Comparison of ENCODE assay signal across 9 mouse cellular contexts in genomic region chr10:111365011-111365410, GRCm38 (mm10).
DNase-seq lines count a peak whose midpoint lies in the region; ATAC-seq and TF ChIP-seq lines count a peak whose summit lies in the region.
"Had no signal": no experiment of that assay in that cellular context is flagged by ENCODE, and none has a peak within 500 bp of the region (broad histone marks: within the 10 kb centered on the region; RNA-seq: fewer than 3 reads in every experiment).

No protein-coding gene starts in this region.

- POLR2A ChIA-PET in Patski (lab: Charles Lee), result no interaction called here

- no peak for ATAC-seq in forebrain, embryonic 14.5 days
- peak; percentile 86 for ATAC-seq in Patski

- no peak for TF ChIP-seq CTCF in Patski (IDR thresholded peaks at IDR 0.05)
- TF ChIP-seq CTCF in kidney, adult 2 months (conservative IDR thresholded peaks at IDR 0.05; ENCODE audit: insufficient read depth, insufficient read length, low read depth, low read length), result no peak

- intact Hi-C loops in gastrocnemius, postnatal 14 days (cut with DNase I; ENCODE audit: low total_unique reads), result no loop called here

- no peaks in the 10 kb centered on the region; the same call in 1 of the 2 replicates for H3K9me3 ChIP-seq in forebrain, embryonic 10.5 days
- H3K9me3 ChIP-seq in forebrain, embryonic 14.5 days (replicated peaks; ENCODE audit: control insufficient read depth, low read length), result no peaks in the 10 kb centered on the region

- H3K27ac ChIP-seq in forebrain, embryonic 10.5 days, result peak overlapping the region; percentile 56; the same call in 1 of the 2 replicates
- no peak overlapping the region for H3K27ac ChIP-seq in forebrain, embryonic 14.5 days (ENCODE audit: low read depth, low read length)
- H3K27ac ChIP-seq in kidney, adult 2 months (ENCODE audit: insufficient read depth, low read depth, low read length), result peak overlapping the region; percentile 60
- H3K27ac ChIP-seq: gastrocnemius, adult 2 months had no signal

- H3K9ac ChIP-seq in forebrain, embryonic 14.5 days (ENCODE audit: low read length), result no peak overlapping the region

- in situ Hi-C loops in Patski (cut with MboI; ENCODE audit: low pct_unique_long_range_greater_than_20kb), result no loop called here

- H3K4me2 ChIP-seq in forebrain, embryonic 14.5 days (ENCODE audit: low read length), result no peak overlapping the region

- no peak for TF ChIP-seq POLR2A in kidney, adult 2 months (IDR thresholded peaks at IDR 0.05; ENCODE audit: low read depth, low read length)

- CTCF ChIA-PET in Patski (lab: Charles Lee), result no interaction called here

- WGBS in forebrain, embryonic 10.5 days, result 66% methylated on average over 5 of the region's 5 CpGs
- WGBS in forebrain, embryonic 14.5 days, result 78% methylated on average over 5 of the region's 5 CpGs
- WGBS in kidney, adult 2 months, result 31% methylated on average over 5 of the region's 5 CpGs

- H3K4me3 ChIP-seq in forebrain, embryonic 10.5 days, result no peak overlapping the region
- H3K4me3 ChIP-seq in forebrain, embryonic 14.5 days (ENCODE audit: low read depth, low read length), result no peak overlapping the region
- no peak overlapping the region for H3K4me3 ChIP-seq in kidney, adult 2 months (ENCODE audit: insufficient read depth, low read depth, low read length)
- H3K4me3 ChIP-seq: gastrocnemius, adult 2 months had no signal

- peaks cover 27% of the 10 kb centered on the region for H3K4me1 ChIP-seq in forebrain, embryonic 10.5 days
- H3K4me1 ChIP-seq in forebrain, embryonic 14.5 days (ENCODE audit: control insufficient read depth, insufficient read depth, low read length), result peaks cover 3% of the 10 kb centered on the region; the same call in 1 of the 2 replicates
- peaks cover 11% of the 10 kb centered on the region for H3K4me1 ChIP-seq in kidney, adult 2 months (ENCODE audit: control insufficient read depth, insufficient read depth, low read length)

- H3K36me3 ChIP-seq in forebrain, embryonic 10.5 days (replicated peaks), result no peaks in the 10 kb centered on the region
- no peaks in the 10 kb centered on the region for H3K36me3 ChIP-seq in forebrain, embryonic 14.5 days (ENCODE audit: control insufficient read depth, insufficient read depth, low read length)
- no peaks in the 10 kb centered on the region for H3K36me3 ChIP-seq in kidney, adult 2 months (ENCODE audit: control insufficient read depth, insufficient read depth, low read length)

- H3K27me3 ChIP-seq in forebrain, embryonic 10.5 days (ENCODE audit: poor library complexity, severe bottlenecking), result no peaks in the 10 kb centered on the region
- no peaks in the 10 kb centered on the region for H3K27me3 ChIP-seq in forebrain, embryonic 14.5 days (replicated peaks; ENCODE audit: control insufficient read depth, insufficient read depth, low read length)
- no peaks in the 10 kb centered on the region for H3K27me3 ChIP-seq in Patski
- H3K27me3 ChIP-seq in kidney, adult 2 months (replicated peaks; ENCODE audit: control insufficient read depth, insufficient read depth, low read length), result no peaks in the 10 kb centered on the region

- no peak for DNase-seq in forebrain, embryonic 10.5 days (ENCODE audit: extremely low spot score, low spot score)
- no peak for DNase-seq in forebrain, embryonic 14.5 days (ENCODE audit: low spot score)
- peak; percentile 47 for DNase-seq in Patski (ENCODE audit: low read depth, low spot score)
- DNase-seq in kidney, adult 2 months, result peak; percentile 92
- DNase-seq in lung, postnatal 14 days, result peak; percentile 60
- DNase-seq in right cerebral cortex, postnatal 36 days (ENCODE audit: low spot score in 2 of 2), result no peak
- DNase-seq in gastrocnemius, postnatal 14 days, result no peak
- DNase-seq in urinary bladder, adult 2 months (ENCODE audit: low spot score), result no peak
- DNase-seq: gastrocnemius, adult 2 months had no signal

Comparison
In these comparisons a context has a peak if more than half of its experiments do, and no peak if none do; other contexts are left out.
1. DNase-seq: peak in Patski (single experiment), kidney, adult 2 months (single experiment) and lung, postnatal 14 days (single experiment); none in forebrain, embryonic 10.5 days (single experiment), forebrain, embryonic 14.5 days (single experiment), right cerebral cortex, postnatal 36 days (0 of 2), gastrocnemius, postnatal 14 days (single experiment) and urinary bladder, adult 2 months (single experiment).